Mouse (Mus musculus): ENCODE data around the gene Dph5.

DNA sequence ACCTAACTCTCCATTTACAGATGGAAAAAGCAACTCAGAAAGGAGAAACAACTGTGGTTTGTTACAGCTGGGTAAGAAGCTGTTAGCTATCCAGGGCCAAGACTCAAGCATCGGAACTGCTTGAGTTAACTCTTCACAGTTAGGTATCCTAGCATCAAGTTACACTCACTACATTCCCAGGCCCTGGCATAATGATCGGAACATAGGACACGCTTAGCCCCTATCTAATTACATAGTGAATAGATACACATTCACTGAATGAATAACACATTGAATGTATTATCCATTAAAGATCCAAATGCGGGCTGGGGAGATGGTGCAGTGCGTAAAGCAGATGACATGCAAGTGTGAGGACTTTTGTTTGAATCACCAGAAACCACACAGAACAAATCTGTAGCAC is 76.4 kb downstream of the Dph5 start:
- no peak for TF ChIP-seq E2F4 (IDR thresholded peaks at IDR 0.05; ENCODE audit: insufficient read depth)
- no peak for TF ChIP-seq POLR2AphosphoS2 (IDR thresholded peaks at IDR 0.05; ENCODE audit: insufficient read length, low read depth)
- no peak for TF ChIP-seq MYOG (IDR thresholded peaks at IDR 0.05; ENCODE audit: control insufficient read depth in 1 of 3, insufficient read depth in 1 of 3, insufficient read length in 2 of 3, low read depth in 2 of 3)
- TF ChIP-seq CEBPB (IDR thresholded peaks at IDR 0.05; ENCODE audit: insufficient read depth, poor library complexity, severe bottlenecking): no peak
- no peak for TF ChIP-seq TCF3 (IDR thresholded peaks at IDR 0.05; ENCODE audit: insufficient read length, low read depth)
- no peak for TF ChIP-seq MYOD1 (IDR thresholded peaks at IDR 0.05; ENCODE audit: control insufficient read depth in 1 of 3, insufficient read length in 2 of 3, low read depth in 2 of 3)
- TF ChIP-seq POLR2A (IDR thresholded peaks at IDR 0.05; ENCODE audit: insufficient read length, low read depth): no peak
- TF ChIP-seq USF1 (IDR thresholded peaks at IDR 0.05; ENCODE audit: low read depth): no peak
- no peak for TF ChIP-seq MAX (IDR thresholded peaks at IDR 0.05; ENCODE audit: low read depth)
- no peak for TF ChIP-seq TCF12 (IDR thresholded peaks at IDR 0.05; ENCODE audit: insufficient read depth, poor library complexity, severe bottlenecking)
